Mouse (Mus musculus): ENCODE data around the gene Scube1.

Gene Scube1

DNA sequence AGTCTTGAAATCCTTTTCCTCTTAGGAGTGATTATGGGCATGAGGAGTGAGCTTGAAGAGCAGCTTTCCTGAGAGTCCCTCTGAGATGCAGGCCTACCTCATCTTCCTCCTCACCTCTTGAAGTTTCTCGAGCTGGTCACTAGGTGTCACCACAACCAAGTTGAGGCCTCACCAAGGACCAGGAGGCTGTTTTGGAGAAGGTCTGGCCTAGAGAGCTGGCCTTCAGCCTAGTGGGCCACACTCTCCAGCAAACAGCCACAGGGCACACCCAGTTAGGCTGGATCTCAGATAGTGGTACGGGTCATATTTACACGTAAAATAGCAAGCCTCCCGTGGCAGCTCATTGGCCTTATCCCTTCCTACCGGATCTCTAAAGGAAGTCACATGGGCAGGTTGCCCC, 60.1 kb downstream of the Scube1 start:
- DNase-seq: peak; percentile 65 to 78

DNA sequence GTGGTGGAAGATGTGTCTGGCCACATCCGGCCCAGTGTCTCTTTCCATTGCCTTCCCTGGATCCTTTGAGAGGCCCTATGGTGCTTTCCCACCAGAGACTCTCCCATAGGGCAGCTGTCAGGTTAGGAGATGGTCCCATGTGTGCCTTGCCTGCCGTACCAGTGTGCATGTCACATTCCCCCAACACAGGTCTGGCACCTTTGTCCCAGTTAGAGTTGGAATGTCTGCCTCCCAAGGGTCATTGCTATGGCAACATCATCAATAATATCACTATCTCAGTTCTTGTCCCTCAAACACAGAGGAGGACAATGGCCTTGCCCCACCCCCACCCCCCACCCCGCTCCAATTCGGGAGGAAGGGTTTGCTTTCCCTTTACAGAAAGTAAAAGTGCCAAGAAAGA, 61.8 kb downstream of the Scube1 start:
- no peak for DNase-seq

DNA sequence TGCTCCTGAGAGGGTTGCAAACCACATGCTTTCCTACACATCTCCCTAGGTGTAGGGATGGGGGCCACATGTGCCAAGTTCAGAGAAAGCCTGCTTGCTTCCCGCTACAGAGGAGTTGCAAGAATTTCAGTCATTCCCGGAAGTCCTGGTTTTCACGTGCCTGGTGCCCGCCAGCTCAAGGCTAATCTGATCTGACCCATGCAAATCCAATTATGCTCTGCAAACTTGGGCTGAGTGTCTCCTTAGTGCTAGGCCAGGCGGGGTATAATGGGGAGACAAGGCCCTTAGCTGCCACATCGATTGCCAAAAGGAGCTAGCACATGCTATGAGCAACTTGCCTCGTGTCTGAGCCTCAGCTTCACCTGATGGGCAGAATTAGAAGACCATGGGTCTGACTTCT, 62.7 kb downstream of the Scube1 start:
- no peak for DNase-seq

DNA sequence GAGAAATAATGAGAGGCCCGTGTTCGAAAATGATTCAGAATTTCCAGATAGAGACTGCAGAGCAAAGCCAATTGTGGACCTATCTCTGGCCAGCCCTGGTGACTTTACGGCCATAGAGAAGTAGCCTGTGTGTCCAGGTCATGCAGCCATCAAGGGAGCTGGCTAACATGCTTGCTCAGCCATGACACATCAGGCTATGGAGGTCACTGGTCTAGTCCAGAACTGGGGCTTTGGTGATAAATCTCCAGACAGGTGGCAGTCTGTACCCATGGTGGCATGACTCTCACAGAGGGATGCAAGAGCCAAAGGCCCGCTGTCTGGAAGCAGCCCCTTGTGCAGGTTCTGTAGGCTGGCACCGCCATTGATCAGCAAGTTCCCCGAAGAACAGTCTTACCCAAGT, 82.3 kb downstream of the Scube1 start:
- DNase-seq: no peak

DNA sequence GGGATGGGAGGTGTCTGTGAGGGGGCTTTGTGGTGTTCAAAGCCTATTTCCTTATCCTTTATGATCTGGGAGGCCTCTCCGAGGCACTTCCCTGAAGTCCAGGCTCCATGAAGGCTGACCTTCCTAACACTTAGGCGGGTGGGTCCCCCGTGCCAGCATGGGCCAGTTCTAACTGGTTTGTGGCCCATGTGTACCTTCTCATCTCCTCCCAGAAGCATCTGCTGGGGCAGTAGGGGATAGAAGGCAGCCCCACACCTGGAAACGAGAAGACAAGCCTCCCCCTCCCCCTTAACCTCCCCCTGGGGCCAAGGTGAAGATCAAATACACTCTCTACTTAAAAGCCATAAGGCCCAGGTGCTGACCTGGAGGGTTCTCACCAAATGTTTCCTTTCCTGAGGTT, 84.6 kb downstream of the Scube1 start:
- no peak for DNase-seq

DNA sequence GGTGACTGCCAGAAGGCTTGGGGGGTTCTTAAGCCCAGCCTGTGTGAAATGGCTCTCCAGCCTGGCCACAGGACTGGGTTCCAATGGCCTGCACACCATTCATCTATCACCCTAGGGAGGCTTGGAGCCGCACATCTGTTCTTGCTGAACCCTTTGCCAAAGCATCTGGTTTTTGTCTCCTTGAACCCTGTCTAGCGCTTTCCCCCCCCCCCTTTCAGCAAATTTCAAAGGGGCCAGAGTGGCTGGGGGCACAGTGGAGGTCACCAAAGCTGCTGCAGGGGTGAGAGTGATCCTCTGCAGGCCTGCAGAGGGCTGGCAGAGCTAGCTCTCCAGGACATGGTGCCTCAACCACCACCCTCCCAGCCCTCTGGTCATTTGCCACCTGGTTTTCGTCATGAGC, 85.7 kb downstream of the Scube1 start:
- peak; percentile 10 to 33 for DNase-seq

DNA sequence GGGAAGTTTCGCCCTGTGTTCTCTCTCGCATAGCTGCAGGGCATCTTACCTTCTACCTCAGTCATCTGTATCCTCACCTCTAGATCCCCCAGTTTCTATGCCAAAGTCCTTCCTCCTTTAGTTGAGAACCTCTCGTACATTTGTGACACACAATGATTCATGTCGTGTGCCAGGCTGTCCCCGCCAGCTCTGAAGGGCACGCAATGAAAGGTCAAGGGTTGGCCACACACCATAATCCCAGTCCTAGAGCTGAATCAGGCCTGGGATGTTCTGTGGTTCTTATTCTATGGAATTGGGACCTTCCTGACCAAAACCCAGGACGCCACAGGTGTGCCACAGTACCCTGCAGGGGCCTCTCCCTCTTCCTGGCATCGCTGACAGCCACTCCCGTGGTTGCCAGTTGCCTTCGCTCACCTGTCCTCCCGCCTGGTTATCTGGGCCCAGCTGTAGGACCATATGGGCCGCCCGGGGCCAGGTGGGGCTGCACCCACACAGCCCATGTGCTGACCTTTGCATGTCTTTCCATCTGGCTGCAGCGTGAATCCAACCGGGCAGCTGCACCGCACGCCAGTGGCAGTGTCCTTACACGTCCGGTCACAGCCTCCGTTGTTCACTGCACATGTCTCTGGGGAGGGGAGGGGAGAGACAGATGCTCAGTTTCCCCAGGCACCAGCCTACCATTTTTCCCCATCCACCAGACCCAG, 86.5 kb downstream of the Scube1 start:
- no peak for DNase-seq

DNA sequence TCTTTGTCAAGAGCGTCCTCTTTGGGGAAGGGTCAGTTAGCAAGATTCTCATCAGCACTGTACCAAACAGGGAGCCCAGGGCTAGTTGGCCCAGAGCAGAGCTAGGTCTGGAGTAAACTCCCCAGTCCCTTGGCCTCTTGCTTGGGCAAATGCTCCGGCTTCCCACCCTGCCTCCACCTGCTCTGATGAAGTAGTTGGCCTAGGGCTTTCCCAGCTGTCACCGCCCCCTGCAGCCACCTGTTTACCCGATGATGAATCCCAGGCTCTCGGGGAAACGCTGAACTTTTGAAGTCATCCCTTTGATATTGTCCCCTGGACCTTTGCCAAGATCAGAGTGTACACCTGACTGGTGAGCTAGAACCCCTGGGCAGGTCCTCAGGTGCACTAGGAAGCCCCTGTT, 88.1 kb downstream of the Scube1 start:
- DNase-seq: no peak

DNA sequence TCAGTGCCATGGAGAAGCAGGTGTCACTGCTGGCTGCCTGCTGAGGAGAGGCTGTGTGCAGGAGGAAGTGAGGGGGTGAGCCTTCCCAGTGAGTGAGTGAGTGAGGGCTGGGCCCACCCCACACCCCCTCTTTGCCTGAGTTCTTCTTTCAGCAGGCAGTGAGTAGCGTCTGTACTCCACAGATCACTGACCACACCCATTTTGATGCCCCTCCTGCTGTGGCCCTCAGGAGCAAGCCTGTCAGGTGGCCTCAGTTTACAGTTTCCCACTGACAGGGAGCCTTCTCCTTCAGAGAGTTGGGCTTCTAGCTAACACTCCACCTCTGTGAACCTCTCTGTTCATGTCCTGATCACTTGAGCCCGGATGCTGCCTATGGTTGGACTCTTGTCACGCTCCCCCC, 89.6 kb downstream of the Scube1 start:
- no peak for DNase-seq

DNA sequence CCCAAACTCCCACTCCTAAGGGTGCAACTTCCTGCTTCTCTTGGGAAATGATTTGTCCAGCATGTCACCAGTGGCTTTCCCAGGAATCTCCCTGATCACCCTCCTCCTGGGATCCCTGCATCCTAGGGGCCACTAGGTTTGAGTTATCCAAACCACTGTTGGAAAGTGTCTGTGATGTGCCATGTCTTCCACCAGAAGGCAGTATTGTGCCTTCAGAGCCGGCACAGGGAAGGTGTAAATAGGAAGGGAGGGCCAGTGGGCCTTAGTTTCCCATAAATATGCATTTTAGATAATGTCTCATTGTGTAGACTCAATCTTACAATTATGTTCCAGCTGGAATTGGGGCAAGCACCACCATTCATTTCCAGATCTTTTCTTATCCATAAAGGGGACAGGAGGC, 90.7 kb downstream of the Scube1 start:
- no peak for DNase-seq

DNA sequence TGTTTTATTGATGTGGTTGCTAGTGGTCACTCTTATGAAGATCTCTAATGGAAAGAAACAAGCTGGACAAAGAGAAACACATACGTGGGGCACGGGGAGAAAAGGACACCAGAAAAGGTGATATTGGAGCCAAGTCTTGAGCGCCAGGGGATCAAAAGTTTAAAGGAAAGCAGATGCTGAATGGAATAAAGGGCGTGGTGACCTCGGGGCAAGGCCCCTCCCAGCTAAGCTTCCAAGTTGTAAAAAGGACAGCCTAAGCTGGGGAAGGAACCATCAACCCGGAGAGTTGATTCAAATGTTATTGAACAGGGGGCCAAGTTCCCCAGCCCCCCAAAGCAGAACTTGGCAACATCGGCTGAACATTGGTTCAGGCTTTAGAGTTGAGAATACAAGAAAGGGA, 93.8 kb downstream of the Scube1 start:
- DNase-seq: no peak

DNA sequence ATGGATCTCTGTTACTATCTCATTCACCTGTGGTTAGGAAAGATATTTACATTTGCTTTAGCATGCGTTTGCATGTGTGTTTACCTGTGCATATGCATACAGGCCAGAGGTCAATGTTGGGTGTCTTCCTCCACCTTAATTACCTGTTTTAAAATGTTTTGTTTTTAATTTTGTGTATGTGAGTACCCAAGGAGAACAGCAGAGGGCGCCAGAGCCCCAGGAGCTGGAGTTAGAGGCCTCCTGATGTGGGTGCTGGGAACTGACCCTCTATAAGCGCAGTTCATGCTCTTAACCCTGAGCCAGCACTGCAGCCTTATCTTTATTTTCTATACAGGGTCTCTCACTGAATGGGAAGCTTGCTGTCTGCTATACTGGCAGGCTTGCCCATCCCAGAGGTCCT, 95.1 kb downstream of the Scube1 start:
- no peak for DNase-seq

DNA sequence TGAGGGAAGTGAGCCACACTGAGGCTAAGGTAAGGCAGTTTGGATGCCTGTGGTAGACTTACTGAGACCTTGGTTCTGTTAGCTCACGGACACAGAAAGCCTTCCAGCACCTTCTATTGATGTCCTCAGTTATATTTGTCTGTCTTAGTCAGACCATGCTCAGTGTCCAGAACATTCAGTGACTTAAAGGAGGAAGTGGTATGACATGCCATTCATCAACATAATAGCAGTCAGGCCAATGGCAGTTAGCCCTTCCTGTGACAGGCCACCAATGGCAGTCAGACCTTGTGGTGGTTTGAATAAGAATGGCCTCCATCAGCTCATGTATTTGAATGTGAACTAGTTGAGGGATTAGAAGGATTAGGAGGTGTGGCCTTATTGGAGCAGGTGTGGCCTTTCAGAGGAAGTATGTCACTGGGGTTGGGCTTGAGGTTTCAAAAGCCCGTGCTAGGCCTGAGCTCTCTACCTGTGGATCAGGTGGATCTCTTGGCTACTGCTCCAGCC, 98.6 kb downstream of the Scube1 start:
- no peak for DNase-seq

DNA sequence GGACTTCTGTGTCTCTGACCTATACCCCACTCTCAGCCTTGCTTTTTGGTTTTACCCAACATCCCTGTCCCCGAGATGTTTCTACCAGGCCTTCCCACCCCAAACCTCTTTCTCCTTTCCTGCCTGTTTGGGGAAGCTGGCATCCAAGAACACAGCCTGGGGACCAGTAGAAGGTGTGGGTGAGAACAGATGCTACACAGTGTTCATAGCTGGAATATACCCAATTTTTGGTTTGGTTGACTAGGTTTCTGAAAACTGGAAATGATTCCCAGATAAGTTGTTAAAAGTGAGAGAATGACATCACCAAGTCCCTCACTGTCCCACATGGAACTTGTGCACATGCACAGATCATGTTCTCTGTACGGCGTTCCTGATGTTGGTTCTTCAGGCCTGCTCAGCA, 109.6 kb downstream of the Scube1 start:
- no peak for DNase-seq

DNA sequence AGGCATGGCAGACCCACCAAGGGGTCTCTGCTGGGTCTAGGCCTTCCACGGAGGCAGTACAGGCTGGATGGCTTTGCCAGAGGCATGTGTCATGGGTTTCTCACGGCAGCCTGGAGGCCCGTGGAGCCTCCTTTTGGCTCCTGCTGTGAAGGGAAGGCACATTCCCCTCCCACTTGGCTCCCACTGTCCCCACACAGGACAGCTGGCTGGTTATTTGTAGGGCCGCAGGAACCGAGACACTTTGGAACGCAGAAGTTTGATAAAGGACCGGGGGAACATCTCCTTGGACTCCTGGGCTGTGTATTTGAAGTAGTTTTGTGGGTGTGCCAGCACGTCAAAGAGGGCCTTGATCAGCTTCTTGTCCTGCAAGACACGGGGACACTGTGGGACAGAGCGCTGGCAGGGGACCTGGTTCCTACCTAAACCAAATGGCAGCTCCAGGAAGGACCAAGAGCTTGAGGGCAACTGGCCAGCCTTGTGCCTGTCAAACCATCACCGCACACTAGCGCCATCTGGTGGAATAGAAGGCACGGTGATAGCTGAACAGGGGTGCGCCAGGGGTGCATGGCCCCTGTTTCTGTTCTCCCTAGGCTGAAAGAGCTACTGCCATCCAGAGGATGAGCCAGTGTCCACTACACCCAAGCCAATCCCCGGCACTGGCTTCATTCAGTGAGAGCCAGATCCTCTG, 117.6 kb downstream of the Scube1 start:
- peak; percentile 65 to 76 for DNase-seq

DNA sequence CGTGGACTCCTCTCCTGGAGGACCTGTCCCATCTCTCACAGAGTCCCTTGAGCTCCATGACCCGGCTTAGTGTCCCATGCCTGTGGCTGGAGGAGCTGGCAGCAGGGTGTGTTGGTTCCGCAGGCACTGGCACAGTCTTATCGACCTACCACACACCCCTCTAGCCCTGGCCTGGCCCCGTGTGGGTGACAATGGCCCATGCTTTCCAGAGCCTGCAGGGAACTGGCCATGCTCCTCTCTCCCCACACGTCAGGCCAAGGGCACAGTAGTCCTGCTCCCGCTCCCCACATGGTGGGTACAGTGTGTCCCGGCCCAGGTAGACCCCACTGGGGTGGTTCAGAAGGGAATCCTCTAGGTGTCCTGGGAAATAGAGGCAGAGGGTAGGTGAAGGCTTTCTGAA, 118.1 kb downstream of the Scube1 start:
- no peak for DNase-seq

DNA sequence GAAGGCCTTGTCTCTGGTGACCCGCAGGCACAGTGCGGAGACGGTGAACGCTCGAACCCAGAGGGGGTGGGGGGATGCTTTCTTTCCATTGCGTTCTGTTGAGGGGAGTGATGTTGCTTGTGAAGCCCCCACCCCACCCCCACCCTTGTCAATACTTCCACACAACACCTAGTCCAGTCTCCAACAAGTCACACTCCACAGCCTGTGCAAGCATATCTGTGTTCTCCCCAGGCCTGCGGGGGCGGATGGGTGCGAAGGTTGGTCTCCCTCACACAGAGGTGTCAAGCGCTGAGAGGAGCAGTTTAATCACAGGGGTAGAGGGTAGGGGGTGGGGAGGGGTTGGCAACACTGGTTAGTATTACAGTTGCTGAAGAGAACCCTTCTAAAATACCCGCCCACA, 118.6 kb downstream of the Scube1 start:
- DNase-seq: no peak

DNA sequence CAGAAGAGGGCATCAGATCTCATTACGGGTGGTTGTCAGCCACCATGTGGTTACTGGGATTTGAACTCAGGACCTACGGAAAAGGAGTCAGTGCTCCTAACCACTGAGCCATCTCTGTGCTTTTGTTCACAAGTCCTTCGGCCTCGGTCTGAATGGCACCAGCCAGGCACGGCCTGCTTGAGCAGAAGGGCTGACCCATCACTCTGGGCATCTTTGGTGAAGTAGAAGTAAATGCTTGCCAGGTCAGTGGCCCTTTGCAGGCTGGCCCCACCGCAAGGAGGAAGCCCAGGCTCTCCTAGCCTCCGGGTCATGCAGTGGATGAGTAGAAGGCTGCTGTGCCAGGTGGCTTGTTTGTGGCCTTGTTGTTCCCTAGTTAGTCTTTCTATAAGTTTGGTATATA, 121.4 kb downstream of the Scube1 start:
- no peak for DNase-seq

DNA sequence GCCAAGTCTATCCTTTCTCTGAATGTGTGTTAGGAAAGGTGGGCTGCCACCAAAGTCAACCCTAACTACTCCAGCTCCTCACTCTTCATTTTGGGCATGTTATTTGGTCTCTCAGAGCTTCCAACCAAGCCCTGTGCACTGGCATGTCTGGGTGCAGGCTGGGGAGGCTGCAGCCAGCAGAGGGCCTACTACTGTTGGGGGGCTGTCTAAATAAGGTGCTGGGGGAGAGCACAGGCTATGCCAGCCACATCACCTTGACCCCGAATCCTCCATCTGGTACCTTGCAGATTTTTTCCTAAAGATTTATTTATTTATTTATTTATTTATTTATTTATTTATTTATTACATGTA, 121.8 kb downstream of the Scube1 start:
- DNase-seq: no peak

DNA sequence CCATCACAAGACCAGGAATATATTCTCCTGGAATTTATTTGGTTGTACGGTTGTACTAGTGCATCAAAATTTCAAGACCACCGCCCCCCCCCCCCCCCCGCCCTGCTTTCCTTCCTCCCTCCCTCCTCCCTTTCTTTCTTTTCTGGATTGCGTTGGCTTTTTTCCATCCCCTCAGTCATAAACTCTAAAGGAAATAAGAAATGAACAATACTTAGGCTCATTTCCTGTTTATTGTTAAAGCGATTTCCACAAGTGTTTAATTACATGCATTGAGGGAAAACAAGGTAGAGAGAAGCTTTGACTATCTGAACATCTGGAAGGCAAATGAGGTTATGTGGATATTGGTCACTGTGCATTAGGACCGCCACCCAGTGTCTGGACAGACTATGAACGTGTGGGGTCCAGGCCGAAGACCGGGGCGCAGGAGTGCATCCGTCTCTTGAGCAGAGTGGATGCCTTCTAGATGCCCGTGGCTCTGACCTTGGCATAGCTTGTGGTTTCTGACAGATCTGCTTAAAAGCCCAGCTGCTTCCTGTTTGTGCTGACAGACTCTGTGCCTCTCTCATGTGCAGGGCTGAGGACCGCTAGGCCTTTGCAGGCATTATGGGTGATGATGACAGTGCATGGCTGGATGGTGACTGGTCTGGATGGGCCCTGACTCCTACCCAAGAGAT, 122.3 kb downstream of the Scube1 start:
- DNase-seq: peak; percentile 36 to 40

DNA sequence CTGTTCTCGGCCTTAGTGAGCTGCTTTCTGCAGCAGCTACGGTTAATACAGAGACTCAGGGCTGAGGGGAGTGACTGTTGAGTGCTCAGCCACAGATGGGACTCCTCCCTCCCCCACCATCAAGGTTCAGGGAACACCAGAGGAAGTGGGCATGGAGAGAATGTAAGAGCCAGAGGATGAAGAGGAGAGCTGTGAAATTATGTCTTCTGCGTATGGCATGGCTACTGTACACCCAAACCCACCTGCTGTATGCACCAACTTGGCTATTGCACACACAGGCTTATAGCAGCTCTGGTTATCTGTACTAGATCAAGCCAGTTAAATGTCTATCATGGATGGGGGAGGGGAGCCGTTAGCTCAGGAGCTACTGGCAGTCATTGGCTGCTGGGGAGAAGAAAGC, 123.6 kb downstream of the Scube1 start:
- no peak for DNase-seq

DNA sequence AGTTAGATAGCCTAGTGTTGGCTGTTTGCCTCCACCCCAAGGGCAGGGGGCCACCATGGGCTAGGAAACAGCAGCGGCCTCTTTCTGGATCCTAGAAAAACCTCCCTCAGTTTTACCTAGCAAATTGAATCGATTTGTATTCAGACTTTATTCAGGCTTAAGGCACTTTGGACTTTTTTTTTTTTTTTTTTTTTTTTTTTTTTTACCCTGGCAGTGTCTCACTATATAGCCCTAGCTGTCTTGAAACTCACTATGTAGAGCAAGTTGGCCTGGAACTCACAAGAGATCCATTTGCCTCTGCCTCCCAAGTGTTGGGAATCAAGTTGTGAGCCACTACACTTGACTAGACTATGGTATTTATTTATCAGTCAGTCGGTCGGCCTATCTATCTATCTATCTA, 128.0 kb downstream of the Scube1 start:
- no peak for DNase-seq

DNA sequence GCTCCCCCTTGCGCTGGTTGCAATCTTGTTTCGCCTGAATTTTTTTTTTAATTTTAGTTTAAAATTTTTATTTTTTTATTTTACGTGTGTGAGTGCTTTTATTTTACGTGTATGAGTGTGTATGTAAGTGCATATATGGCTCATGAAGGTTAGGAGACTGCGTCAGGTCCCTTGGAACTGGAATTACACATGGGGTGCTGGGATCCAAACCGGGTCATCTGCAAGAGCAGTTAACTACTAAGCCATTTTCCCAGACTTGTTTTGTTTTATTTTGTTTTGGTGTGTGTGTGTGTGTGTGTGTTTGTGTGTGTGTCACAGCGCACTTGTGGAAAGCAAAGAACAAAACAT, 129.5 kb downstream of the Scube1 start:
- no peak for DNase-seq

Measured in lung, adult 18-20 months (tissue).